Mouse (Mus musculus) right cerebral cortex, postnatal 25 days (tissue): ENCODE data around the gene Golga2.

Experiments used
- DNase-seq: peaks from one replicate; pipeline ENCODE4 v3.0.0; 2022

Gene Golga2

DNA sequence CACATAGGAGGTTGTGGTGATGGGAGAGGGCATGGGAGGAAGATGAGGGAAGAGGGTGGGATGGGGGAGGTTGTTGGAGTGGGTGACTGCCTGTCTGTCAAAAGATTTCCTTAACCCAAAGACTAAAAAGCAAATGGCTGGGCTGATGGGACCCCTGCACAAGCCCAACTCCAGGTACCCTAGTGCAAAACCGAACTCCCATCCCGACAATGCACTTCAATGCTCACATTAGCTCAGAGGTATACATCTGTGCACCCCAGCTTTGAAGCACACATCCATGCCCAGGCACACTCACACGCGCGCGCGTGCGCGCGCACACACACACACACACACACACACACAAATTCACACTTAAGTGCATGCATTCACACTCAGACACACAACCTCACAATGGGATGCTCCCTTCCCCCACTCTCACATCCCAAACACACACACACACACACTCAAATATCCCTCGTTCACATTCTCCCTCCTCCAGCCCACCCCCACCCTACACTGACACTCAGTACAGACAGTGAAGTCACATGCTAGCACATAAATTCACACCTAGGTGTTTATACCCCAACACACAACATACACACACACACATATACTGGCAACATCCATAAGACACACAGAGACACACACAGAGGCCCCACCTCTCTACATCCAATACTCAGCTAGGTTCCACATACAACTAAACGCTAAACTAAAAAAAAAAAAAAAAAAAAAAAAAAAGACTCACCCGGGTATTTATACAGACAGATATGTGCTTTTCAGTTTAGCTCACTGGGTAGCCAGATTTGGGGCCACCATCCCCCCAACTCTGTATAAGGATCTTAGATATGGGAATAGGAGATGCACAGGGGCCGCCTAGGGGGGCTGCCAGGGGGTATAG is 31.8 kb downstream of the Golga2 start:
- no peak for DNase-seq

DNA sequence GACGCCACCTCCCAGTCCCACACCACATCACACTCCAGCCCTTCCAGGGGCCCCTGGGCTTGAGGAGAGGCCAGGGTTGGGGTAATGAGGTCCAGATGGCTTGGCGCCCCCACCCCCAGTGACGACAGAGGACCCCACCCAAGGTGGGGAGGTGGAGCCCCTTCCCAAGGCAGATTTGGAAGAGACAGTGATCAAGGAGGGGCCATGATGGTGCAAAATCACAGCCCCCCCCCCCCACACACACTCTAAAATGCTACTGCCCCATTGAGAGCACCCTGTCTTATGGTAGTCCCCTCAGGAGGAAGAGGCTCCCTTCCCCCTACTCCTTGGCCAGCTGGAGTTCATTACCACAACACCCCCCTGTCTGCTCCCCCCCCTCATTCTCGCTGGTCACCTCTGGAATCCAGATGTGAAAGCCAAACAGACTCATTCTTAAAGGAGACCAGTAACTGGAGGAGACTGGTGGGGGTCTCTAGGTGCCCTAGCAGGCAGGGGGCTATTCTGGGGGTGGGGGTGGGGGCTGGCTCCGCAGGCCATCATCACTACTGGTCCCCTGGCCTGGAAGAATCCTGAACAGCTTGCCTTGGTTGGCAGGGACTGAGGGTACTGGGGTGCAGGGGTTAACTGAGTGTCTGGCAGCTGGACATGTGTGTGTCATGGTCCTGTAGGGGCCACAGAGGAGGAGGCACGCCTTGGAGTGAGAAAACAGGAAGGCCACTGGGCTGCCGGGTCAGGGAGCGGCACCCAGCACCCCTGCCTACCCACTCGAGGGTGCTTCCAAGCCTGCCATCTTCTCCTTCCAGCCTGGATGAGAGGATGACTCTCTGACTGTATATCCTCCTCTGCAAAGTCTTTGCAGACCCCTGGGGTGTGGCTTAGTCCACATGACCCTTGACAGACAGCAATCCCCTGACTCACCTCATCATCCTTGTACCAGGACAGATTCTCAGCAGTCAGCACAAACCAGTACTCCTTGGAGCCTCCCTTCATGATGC is 32.7 kb downstream of the Golga2 start:
- no peak for DNase-seq

GRCm38 (mm10) chr2:32320721-32321120 is 33.5 kb downstream of the Golga2 start:
- no peak for DNase-seq

- DNase-seq: no peak
These were observed 34.6 kb downstream of the Golga2 start for GRCm38 (mm10) chr2:32321591-32322298.

DNA sequence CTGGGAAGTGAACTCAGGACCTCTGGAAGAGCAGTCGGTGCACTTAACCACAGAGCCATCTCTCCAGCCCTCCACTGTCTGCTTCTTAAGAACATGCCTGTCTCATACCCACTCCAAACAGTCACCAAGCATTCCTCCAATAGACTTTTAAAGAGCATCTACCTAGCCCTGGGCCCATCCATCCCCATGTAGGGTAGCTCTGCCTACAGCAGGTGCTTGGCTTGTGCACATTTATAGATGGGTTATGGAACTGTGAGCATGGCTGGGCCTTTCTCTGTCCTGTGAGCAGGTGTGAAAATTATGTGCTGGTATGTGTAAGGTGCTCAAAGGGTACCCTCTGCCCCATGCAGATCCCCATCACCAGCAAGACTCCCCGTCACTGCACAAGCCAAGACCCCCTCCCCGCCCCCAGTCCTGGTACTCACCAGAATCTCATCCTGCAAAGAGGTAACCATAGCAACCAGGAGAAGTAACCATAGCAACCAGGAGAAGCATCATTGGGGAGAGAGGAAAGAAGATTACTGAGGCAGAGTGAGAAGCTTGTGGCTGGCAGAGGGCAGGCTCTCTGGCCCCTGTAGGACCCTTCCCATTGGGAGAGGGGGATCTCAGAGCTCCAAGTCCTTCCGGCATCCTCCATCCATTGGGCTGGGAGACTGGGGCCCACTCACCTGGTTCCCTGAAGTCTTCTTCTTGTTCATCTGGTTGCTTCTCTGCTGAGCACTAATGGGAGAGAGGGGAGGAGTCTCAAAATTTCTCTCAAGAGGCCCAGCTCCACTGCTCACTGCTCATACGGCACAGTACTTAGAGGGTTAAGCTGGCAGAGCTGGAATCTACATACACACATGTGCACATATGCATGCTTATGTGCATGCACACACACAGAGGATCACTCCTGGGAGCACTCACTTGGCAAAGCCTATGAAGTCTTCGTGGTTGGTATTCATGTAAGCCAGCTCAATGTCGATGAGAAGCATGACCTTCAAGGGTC is 35.9 kb downstream of the Golga2 start:
- no peak for DNase-seq

DNA sequence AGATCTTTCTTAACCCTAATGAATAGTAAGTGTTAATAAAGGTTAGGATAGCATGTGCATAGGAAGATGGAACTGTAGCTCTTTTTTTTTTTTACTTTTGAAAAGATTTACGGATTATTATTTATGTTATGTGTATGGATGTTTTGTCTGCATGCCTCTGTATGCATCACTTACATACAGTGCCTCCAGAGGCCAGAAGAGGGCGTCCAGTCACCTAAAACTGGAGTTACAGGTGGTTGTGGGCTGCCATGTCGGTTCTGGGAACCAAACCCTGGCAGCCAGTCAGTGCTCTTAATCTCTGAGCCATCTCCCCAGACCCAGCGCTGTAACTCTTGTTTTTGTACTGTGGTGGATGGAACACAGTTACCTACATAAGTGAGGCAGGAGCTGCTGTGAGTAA is 37.1 kb downstream of the Golga2 start:
- no peak for DNase-seq

DNA sequence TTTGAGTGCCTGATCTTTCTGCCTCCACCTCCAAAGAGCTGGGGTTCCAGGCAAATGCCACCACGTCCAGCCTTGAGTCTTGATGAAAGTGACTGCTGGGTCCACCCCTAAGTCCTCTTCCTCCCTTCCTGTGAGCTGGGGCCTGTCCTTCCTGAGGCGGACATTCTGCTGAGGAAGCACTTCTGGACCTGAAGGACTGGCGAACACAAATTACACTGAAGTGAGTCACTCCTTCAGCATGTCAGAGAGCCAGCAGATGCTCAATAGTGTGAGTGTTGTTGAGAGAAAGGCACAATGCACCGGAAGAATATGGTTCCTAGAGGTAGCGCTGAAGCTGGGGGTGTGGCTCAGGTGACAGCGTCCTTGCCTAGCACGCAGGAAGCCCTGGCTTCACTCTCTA is 38.2 kb downstream of the Golga2 start:
- no peak for DNase-seq

- no peak for DNase-seq
These were observed 40.0 kb downstream of the Golga2 start for GRCm38 (mm10) chr2:32327200-32327599.

DNA sequence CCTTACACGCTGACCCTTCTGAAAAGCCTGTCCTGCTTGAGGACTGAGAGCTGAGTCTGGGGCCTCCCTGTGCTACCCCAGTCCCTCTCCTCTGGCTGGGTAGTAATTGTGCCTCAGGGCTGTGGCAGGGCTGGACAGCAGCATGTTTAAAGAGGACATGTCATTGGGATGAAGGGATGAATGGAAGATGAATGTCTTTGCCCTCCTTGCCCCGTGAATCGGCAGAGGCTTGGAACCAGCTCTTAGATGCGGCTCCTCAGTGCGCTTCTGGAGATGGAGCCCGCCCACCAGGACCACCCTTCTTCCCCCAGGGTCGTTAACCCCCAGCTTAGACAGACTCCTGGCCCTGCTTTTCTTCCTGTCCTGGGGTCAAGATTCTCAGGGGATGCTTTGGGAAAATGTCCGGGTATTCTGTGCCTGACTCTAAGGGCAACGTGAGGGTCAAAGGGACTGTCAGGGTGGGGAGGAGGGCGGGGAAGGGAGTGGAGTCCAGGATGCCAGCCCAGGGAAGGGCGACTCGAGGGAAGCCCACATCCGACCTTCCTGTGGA is 41.8 kb downstream of the Golga2 start:
- DNase-seq: no peak

DNA sequence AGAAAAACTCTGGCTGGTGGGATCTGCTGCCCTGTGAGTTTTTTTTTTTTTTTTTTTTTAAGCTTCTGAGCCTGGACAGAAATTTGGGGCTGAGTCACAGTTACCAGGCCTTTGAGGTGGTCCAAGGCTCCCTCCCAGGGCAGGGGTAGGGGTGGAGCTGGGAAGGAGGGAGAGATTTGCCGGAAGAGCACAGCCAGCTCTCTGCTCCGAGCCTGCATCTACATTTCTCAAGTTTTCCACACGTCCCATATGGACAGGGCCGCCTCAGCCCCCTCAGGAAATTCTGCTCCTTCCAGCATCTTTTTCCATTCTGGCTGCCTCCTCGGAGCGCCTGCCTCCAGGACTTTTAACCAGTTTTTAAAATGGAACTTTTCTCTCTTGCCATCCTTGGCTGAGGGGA is 42.3 kb downstream of the Golga2 start:
- DNase-seq: no peak

DNA sequence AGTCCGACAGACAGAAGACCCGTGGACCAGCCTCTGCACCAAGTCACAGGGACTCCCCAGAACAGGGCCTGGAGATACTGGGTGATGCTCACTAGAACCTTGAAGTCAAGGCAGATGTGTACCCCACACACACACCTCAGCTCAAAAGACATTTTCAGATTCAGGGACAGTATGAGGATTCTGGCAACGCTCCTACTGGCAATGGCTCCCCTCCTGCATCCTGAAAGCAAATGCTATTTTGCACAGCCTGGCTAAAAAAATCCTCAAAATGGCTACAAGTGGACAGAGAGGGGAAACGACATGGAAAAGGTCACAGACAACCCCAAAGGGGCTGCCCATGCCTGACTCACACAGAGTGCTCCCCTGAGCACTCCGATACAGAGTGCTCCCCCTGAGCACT is 45.0 kb downstream of the Golga2 start:
- no peak for DNase-seq

DNA sequence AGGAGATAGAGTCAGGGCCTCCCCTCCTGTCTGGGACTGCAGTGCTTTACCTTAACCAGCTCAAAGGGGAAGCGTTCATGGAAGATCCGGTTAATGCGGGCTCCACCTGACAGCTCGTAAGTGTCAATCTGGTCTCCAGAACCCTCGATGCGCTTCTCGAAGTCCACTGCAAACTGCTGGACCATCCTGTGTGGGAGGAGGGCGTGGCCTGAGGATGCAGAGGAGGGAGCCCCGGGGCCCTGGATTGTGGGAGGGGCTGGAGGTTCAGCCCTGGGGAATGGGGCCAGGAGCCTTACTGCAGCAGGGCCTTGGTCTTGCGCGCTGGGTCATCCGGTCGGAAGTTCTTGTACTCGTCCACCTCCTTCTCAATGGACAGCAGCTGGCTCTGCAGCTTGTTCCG is 48.7 kb downstream of the Golga2 start:
- DNase-seq: no peak

DNA sequence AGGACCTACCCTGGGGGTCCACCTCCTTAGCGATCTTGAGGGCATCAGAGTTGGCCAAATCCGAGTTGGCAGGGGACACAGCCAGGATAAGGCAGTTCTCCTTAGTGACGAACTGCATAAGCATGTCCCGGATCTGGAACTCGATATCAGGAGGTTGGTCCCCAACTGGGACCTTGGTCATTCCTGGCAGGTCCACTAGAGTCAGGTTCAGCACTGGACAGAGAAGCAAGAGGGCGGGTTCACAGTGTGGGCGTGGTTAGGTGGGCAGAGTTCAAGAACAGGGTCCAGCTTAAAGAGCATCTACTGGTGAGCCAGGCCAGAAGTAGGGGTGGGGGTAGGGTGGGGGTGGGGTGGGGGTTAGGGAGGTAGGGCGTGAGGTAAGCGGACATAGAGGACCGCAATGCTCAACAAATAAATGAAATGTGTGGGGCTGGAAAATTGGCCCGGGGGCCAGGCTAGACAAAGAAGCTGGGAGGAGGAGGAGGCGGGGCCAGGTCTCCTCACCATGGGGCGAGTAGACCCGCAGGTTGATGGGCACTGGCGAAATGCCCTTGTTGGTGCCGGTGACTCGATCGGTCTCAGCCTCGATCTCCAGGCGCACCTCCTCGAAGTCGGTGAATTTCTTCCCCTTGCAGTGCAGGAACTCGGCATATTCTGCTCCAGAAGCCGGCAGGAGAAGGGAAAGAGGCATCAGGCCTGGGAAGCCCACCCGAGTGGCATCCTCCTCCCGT is 52.9 kb downstream of the Golga2 start:
- DNase-seq: no peak

DNA sequence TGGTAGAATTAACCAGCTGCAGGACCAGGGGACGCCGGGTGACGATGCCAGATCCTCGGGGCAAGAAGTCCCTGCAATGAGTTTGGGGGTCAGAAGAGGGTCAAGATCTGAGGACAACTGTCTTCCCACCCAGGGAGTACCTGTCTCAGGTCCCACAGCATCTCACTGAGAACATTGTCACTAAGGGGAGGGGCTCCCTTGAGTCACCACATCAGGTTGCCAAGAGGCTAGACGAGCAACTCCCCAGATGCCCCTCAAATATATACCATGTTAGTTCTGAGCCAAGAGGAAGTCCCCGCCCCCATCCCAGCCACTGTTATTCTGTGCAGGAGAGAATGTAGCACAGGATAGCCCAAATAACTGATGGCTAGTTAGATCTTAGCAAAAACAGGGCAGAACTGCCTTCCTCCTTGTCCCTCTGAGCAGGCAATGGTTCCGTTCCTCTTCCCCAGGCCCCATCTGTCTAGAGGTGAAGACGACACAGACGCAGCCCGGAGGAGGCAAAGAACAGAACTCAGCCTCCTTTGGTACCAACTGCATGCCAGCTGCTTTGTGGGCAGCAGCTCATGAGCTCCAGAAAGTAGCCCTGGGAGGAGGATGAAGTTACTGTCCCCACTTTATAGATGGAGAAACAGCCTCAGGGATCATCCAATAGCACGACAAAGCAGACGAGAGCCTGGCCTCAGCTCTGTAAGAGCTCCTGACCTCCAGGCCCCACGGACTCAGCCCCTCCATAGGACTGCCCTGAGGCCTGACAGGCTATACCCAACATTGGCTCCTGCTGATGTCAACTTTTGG is 53.9 kb downstream of the Golga2 start:
- DNase-seq: peak; percentile 68

- DNase-seq: no peak
These were observed 54.4 kb downstream of the Golga2 start for GRCm38 (mm10) chr2:32341634-32341939.

DNA sequence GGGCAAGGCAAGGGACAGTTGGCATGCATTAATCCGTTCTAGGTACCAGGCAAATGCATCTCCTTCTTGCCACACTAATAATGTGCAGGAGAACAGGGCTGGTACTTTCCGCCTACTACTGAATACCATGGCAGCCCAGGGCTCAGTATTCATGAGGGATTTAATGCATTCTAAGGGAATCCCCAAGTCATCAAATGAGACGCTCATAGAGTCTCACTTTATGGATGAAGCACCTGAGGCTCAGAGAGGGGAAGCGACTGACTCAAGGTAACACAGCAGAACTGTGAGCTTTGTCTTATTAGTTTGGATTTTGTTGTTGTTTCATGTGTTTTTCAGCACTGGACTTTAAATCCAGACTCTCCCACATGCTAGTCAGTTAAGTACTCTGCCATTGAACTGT is 54.9 kb downstream of the Golga2 start:
- no peak for DNase-seq

- peak; percentile 86 for DNase-seq
These were observed 55.6 kb downstream of the Golga2 start for GRCm38 (mm10) chr2:32342539-32343350.

- no peak for DNase-seq
These were observed 56.1 kb downstream of the Golga2 start for GRCm38 (mm10) chr2:32343351-32343671.

GRCm38 (mm10) chr2:32344056-32344455 is 56.9 kb downstream of the Golga2 start:
- DNase-seq: no peak
